Mouse (Mus musculus) cerebellum, postnatal 36 days (tissue): ENCODE measurements around the gene Spef1.
"Not testable (repeated sequence)": the region's sequence is repeated elsewhere in the genome, so short reads cannot be mapped to it uniquely, and the experiment has no call there.

Experiments used
- DNase-seq, 2 experiments: peaks; one replicate each; pipeline ENCODE4 v3.0.0; 2021 to 2022; ENCODE audit warnings: mixed read lengths in 2 of 2

The Spef1 gene

GRCm38 (mm10) chr2:131186771-131187601, at the start of gene Spef1, which contains the start of gene Cdc25b:
Spef1 (minus strand) TSS chr2:131187282.
Cdc25b (plus strand) TSS chr2:131186949.
- DNase-seq, result peak; percentile 76 to 85

GRCm38 (mm10) chr2:131234970-131235635, 48.0 kb upstream of the Spef1 start:
- no peak for DNase-seq

GRCm38 (mm10) chr2:131234127-131234650, 47.1 kb upstream of the Spef1 start:
- DNase-seq, result no peak

- DNase-seq, result peak; percentile 88 to 92
These were observed 46.4 kb upstream of the Spef1 start, which contains the start of gene Mavs for GRCm38 (mm10) chr2:131233307-131234126. Mavs (plus strand) TSS chr2:131234063.

- no peak for DNase-seq
These were observed 45.5 kb upstream of the Spef1 start for GRCm38 (mm10) chr2:131232558-131232957.

- DNase-seq, result no peak
These were observed 40.2 kb upstream of the Spef1 start for GRCm38 (mm10) chr2:131227243-131227642.

GRCm38 (mm10) chr2:131226669-131227068, 39.6 kb upstream of the Spef1 start:
- DNase-seq, result not testable (repeated sequence)

GRCm38 (mm10) chr2:131225178-131225577, 38.1 kb upstream of the Spef1 start:
- no peak for DNase-seq

GRCm38 (mm10) chr2:131223569-131223968, 36.5 kb upstream of the Spef1 start:
- DNase-seq, result no peak

GRCm38 (mm10) chr2:131222562-131222961, 35.5 kb upstream of the Spef1 start:
- no peak for DNase-seq

- DNase-seq, result no peak
These were observed 34.9 kb upstream of the Spef1 start for GRCm38 (mm10) chr2:131221853-131222515.

- no peak for DNase-seq
These were observed 32.9 kb upstream of the Spef1 start for GRCm38 (mm10) chr2:131220030-131220429.

- no peak for DNase-seq
These were observed 29.1 kb upstream of the Spef1 start for GRCm38 (mm10) chr2:131215941-131216858.

- no peak for DNase-seq
These were observed 26.7 kb upstream of the Spef1 start for GRCm38 (mm10) chr2:131213773-131214172.

GRCm38 (mm10) chr2:131211026-131211615, 24.0 kb upstream of the Spef1 start:
- DNase-seq, result peak; percentile 27 to 53

- peak; percentile 94 to 96 for DNase-seq
These were observed 23.1 kb upstream of the Spef1 start for GRCm38 (mm10) chr2:131209969-131210792.

GRCm38 (mm10) chr2:131209125-131209795, 22.2 kb upstream of the Spef1 start:
- no peak for DNase-seq

- DNase-seq, result no peak
These were observed 21.3 kb upstream of the Spef1 start for GRCm38 (mm10) chr2:131208356-131208755.

- DNase-seq, result no peak
These were observed 19.7 kb upstream of the Spef1 start, which contains the start of gene Ap5s1 for GRCm38 (mm10) chr2:131206778-131207177. Ap5s1 (plus strand) TSS chr2:131207078.
